Mouse (Mus musculus) MEL (cell line): ENCODE measurements at regions not wholly inside any gene's neighbourhood (a gene's known extent, or its start where the extent isn't known, plus 50 kb on each side); places are given as distances from the start of the nearest gene placed in this dataset.
A peak's percentile ranks its signal among the peaks of the same experiment; 100 is the strongest.

Experiments used
- DNase-seq: peaks from one replicate; pipeline ENCODE4 v3.0.0; 2011; ENCODE audit warnings: low read depth, low spot score
- H3K27ac ChIP-seq: 2 replicates; pipeline ENCODE4 v1.5.1; 2012; ENCODE audit warnings: low read depth, mild to moderate bottlenecking, control low read depth, low read length, moderate library complexity; ENCODE audit not compliant: control insufficient read depth
- H3K27me3 ChIP-seq, 2 experiments: fragments of 150-350 bp in 1 of 2; sonication (generic) in 1 of 2; 2 replicates each; pipeline ENCODE4 v1.6.1; 2012; ENCODE audit warnings: low read length in 2 of 2, mild to moderate bottlenecking in 2 of 2, improper control_type of control experiment in 1 of 2, moderate library complexity in 1 of 2; ENCODE audit not compliant: insufficient read depth in 2 of 2, control insufficient read depth in 1 of 2
- H3K36me3 ChIP-seq, 2 experiments: 2 replicates each; pipeline ENCODE4 v1.6.1; 2012 to 2014; ENCODE audit warnings: low read length in 2 of 2, improper control_type of control experiment in 1 of 2, inconsistent platforms in 1 of 2, mild to moderate bottlenecking in 1 of 2; ENCODE audit not compliant: insufficient read depth in 2 of 2, control insufficient read depth in 1 of 2
- H3K4me1 ChIP-seq, 2 experiments: fragments of 150-350 bp in 1 of 2; sonication (generic) in 1 of 2; 2 replicates each; pipeline ENCODE4 v1.6.1; 2012; ENCODE audit warnings: low read length in 2 of 2, improper control_type of control experiment in 1 of 2, mild to moderate bottlenecking in 1 of 2; ENCODE audit not compliant: insufficient read depth in 2 of 2, control insufficient read depth in 1 of 2
- H3K4me3 ChIP-seq, 2 experiments: fragments of 150-350 bp in 1 of 2; sonication (generic) in 1 of 2; 2 replicates each; pipeline ENCODE4 v1.5.1; 2012; ENCODE audit warnings: low read depth in 2 of 2, low read length in 2 of 2, mild to moderate bottlenecking in 2 of 2, moderate library complexity in 2 of 2, control low read depth in 1 of 2, improper control_type of control experiment in 1 of 2; ENCODE audit not compliant: control insufficient read depth in 1 of 2, insufficient read depth in 1 of 2
- H3K79me2 ChIP-seq: 2 replicates; pipeline ENCODE4 v1.6.1; 2012; ENCODE audit warnings: mild to moderate bottlenecking, low read length, moderate library complexity; ENCODE audit not compliant: control insufficient read depth, poor library complexity, insufficient read depth
- H3K9ac ChIP-seq: 2 replicates; pipeline ENCODE4 v1.6.1; 2012; ENCODE audit warnings: low read depth, mild to moderate bottlenecking, control low read depth, low read length, moderate library complexity; ENCODE audit not compliant: control insufficient read depth, poor library complexity, severe bottlenecking
- H3K9me3 ChIP-seq: fragments of 150-350 bp; sonication (generic); replicated peaks from 2 replicates; pipeline ENCODE4 v1.6.1; 2012; ENCODE audit warnings: mild to moderate bottlenecking, low read length, improper control_type of control experiment, moderate library complexity; ENCODE audit not compliant: insufficient read depth
- BHLHE40 ChIP-seq: IDR thresholded peaks from 2 replicates; pipeline ENCODE4 v1.6.1; 2012; ENCODE audit warnings: low read depth, mild to moderate bottlenecking, inconsistent platforms, low read length, improper control_type of control experiment, borderline replicate concordance
- CHD1 ChIP-seq: IDR thresholded peaks from 2 replicates; pipeline ENCODE4 v1.6.1; 2012; ENCODE audit warnings: low read depth, mild to moderate bottlenecking, inconsistent platforms, low read length, improper control_type of control experiment
- CHD2 ChIP-seq: IDR thresholded peaks from 2 replicates; pipeline ENCODE4 v1.6.1; 2011; ENCODE audit warnings: low read length, improper control_type of control experiment
- CTCF ChIP-seq, 3 experiments: IDR thresholded peaks in 2 of 3; conservative IDR thresholded peaks in 1 of 3; 2 replicates each; pipeline ENCODE4 v1.5.1; 2011 to 2012; ENCODE audit warnings: low read length in 3 of 3, low read depth in 2 of 3, mild to moderate bottlenecking in 2 of 3, improper control_type of control experiment in 1 of 3, inconsistent platforms in 1 of 3, mixed read lengths in 1 of 3, moderate library complexity in 1 of 3; ENCODE audit not compliant: control insufficient read depth in 1 of 3, insufficient read depth in 1 of 3, poor library complexity in 1 of 3, severe bottlenecking in 1 of 3
- E2F4 ChIP-seq: IDR thresholded peaks from 2 replicates; pipeline ENCODE4 v1.6.1; 2011; ENCODE audit warnings: low read depth, low read length, improper control_type of control experiment, borderline replicate concordance
- ELF1 ChIP-seq: IDR thresholded peaks from 2 replicates; pipeline ENCODE4 v1.6.1; 2014; ENCODE audit warnings: low read depth, mild to moderate bottlenecking, inconsistent platforms, low read length, improper control_type of control experiment, moderate library complexity
- EP300 ChIP-seq, 2 experiments: IDR thresholded peaks; 2 replicates each; pipeline ENCODE4 v1.6.1; 2011; ENCODE audit warnings: improper control_type of control experiment in 2 of 2, low read length in 2 of 2, low read depth in 1 of 2, mild to moderate bottlenecking in 1 of 2
- ETS1 ChIP-seq: IDR thresholded peaks from 2 replicates; pipeline ENCODE4 v1.6.1; 2012; ENCODE audit warnings: low read depth, mild to moderate bottlenecking, inconsistent platforms, low read length, improper control_type of control experiment, moderate library complexity
- GATA1 ChIP-seq: IDR thresholded peaks from 2 replicates; pipeline ENCODE4 v1.6.1; 2011; ENCODE audit warnings: low read depth, low read length, improper control_type of control experiment
- HCFC1 ChIP-seq: IDR thresholded peaks from 2 replicates; pipeline ENCODE4 v1.6.1; 2012; ENCODE audit warnings: low read depth, mild to moderate bottlenecking, inconsistent platforms, low read length, improper control_type of control experiment, moderate library complexity
- JUND ChIP-seq: IDR thresholded peaks from 2 replicates; pipeline ENCODE4 v1.6.1; 2011; ENCODE audit warnings: low read depth, mild to moderate bottlenecking, improper control_type of control experiment, low read length
- MAX ChIP-seq: IDR thresholded peaks from 2 replicates; pipeline ENCODE4 v1.6.1; 2011; ENCODE audit warnings: low read length, improper control_type of control experiment
- MAZ ChIP-seq: IDR thresholded peaks from 2 replicates; pipeline ENCODE4 v1.6.1; 2012; ENCODE audit warnings: low read depth, mild to moderate bottlenecking, inconsistent platforms, low read length, improper control_type of control experiment
- MXI1 ChIP-seq: IDR thresholded peaks from 2 replicates; pipeline ENCODE4 v1.6.1; 2011; ENCODE audit warnings: mild to moderate bottlenecking, low read depth, low read length, improper control_type of control experiment
- MYC ChIP-seq: IDR thresholded peaks from 2 replicates; pipeline ENCODE4 v1.6.1; 2011; ENCODE audit warnings: low read depth, mild to moderate bottlenecking, low read length, improper control_type of control experiment, moderate library complexity
- NELFE ChIP-seq: IDR thresholded peaks from 2 replicates; pipeline ENCODE4 v1.6.1; 2011; ENCODE audit warnings: low read depth, low read length, improper control_type of control experiment
- POLR2A ChIP-seq, 2 experiments: IDR thresholded peaks; 2 replicates each; pipeline ENCODE4 v1.6.1; 2011 to 2012; ENCODE audit warnings: low read length in 2 of 2, mild to moderate bottlenecking in 2 of 2, control low read depth in 1 of 2, improper control_type of control experiment in 1 of 2, low read depth in 1 of 2, moderate library complexity in 1 of 2; ENCODE audit not compliant: control insufficient read depth in 1 of 2, insufficient read depth in 1 of 2, poor library complexity in 1 of 2
- POLR2AphosphoS2 ChIP-seq: IDR thresholded peaks from 2 replicates; pipeline ENCODE4 v1.6.1; 2011; ENCODE audit warnings: low read length, improper control_type of control experiment
- POLR2AphosphoS5 ChIP-seq: IDR thresholded peaks from 2 replicates; pipeline ENCODE4 v1.6.1; 2012; ENCODE audit warnings: low read depth, borderline replicate concordance, mild to moderate bottlenecking, inconsistent platforms, low read length, moderate library complexity, mixed read lengths
- RAD21 ChIP-seq: IDR thresholded peaks from 2 replicates; pipeline ENCODE4 v1.6.1; 2011; ENCODE audit warnings: mild to moderate bottlenecking, low read depth, low read length, improper control_type of control experiment
- SIN3A ChIP-seq: IDR thresholded peaks from 2 replicates; pipeline ENCODE4 v1.6.1; 2012; ENCODE audit warnings: low read length, improper control_type of control experiment, inconsistent platforms
- SMC3 ChIP-seq: IDR thresholded peaks from 2 replicates; pipeline ENCODE4 v1.6.1; 2011; ENCODE audit warnings: low read depth, low read length, improper control_type of control experiment
- TAL1 ChIP-seq: IDR thresholded peaks from 2 replicates; pipeline ENCODE4 v1.6.1; 2012; ENCODE audit warnings: mild to moderate bottlenecking, inconsistent platforms, low read length, moderate library complexity, mixed read lengths
- TBP ChIP-seq: IDR thresholded peaks from 2 replicates; pipeline ENCODE4 v1.8.0; 2011; ENCODE audit warnings: low read depth, low read length, improper control_type of control experiment
- TCF12 ChIP-seq: IDR thresholded peaks from 2 replicates; pipeline ENCODE4 v1.6.1; 2014; ENCODE audit warnings: low read depth, mild to moderate bottlenecking, inconsistent platforms, low read length, improper control_type of control experiment, moderate library complexity
- USF1 ChIP-seq: IDR thresholded peaks from 2 replicates; pipeline ENCODE4 v1.6.1; 2014; ENCODE audit warnings: low read depth, mild to moderate bottlenecking, inconsistent platforms, low read length, improper control_type of control experiment, moderate library complexity
- USF2 ChIP-seq, 2 experiments: IDR thresholded peaks; 2 replicates each; pipeline ENCODE4 v1.6.1; 2011 to 2012; ENCODE audit warnings: improper control_type of control experiment in 2 of 2, low read length in 2 of 2, borderline replicate concordance in 1 of 2, inconsistent platforms in 1 of 2, low read depth in 1 of 2, mild to moderate bottlenecking in 1 of 2; ENCODE audit not compliant: insufficient read depth in 1 of 2
- ZKSCAN1 ChIP-seq: IDR thresholded peaks from 2 replicates; pipeline ENCODE4 v1.6.1; 2012; ENCODE audit warnings: low read depth, mild to moderate bottlenecking, inconsistent platforms, low read length, improper control_type of control experiment, moderate library complexity

GRCm38 (mm10) chr10:43819434-43819833, 82.1 kb downstream of the Qrsl1 start:
- Histone ChIP-seq H3K79me2 (no peaks in the 10 kb centered on the region), H3K9ac (no peak overlapping the region), H3K27me3 (no peaks in the 10 kb centered on the region), H3K4me1 (peaks cover 6 to 10% of the 10 kb centered on the region in 2 experiments), H3K27ac (no peak overlapping the region), H3K4me3 (no peak overlapping the region), H3K36me3 (peaks cover 0 to 7% of the 10 kb centered on the region in 2 experiments; a peak in 2 of 4 replicates), H3K9me3 (no peaks in the 10 kb centered on the region)
- TF ChIP-seq ZKSCAN1 (no peak), BHLHE40 (no peak), CHD2 (no peak), SMC3 (no peak), CHD1 (no peak), ELF1 (no peak), GATA1 (no peak), NELFE (no peak), ETS1 (no peak), CTCF (IDR thresholded peaks at IDR 0.05 in 2 of 3, conservative IDR thresholded peaks at IDR 0.05 in 1 of 3; ENCODE audit: control insufficient read depth in 1 of 3, insufficient read depth in 1 of 3, low read depth in 2 of 3, low read length in 3 of 3, poor library complexity in 1 of 3, severe bottlenecking in 1 of 3) (no peak), JUND (no peak), POLR2AphosphoS2 (no peak), EP300 (IDR thresholded peaks at IDR 0.05; ENCODE audit: low read depth in 1 of 2, low read length in 2 of 2) (no peak)
- no peak for DNase-seq

GRCm38 (mm10) chr10:43822615-43823014, 78.9 kb downstream of the Qrsl1 start:
- peaks cover 0 to 7% of the 10 kb centered on the region in 2 experiments; a peak in 2 of 4 replicates for H3K36me3 ChIP-seq
- H3K27ac ChIP-seq, result no peak overlapping the region
- H3K9ac ChIP-seq, result no peak overlapping the region
- no peak overlapping the region for H3K4me3 ChIP-seq
- peaks cover 6 to 8% of the 10 kb centered on the region in 2 experiments for H3K4me1 ChIP-seq
- no peaks in the 10 kb centered on the region for H3K27me3 ChIP-seq
- DNase-seq, result no peak
- H3K79me2 ChIP-seq, result no peaks in the 10 kb centered on the region
- TF ChIP-seq HCFC1, result no peak
- no peak for TF ChIP-seq MAX
- no peak for TF ChIP-seq TCF12
- no peak for TF ChIP-seq CHD2
- no peak for TF ChIP-seq USF2 (IDR thresholded peaks at IDR 0.05; ENCODE audit: borderline replicate concordance in 1 of 2, insufficient read depth in 1 of 2, low read depth in 1 of 2, low read length in 2 of 2)
- no peak for TF ChIP-seq BHLHE40
- TF ChIP-seq E2F4, result no peak
- TF ChIP-seq POLR2AphosphoS5, result no peak
- TF ChIP-seq ELF1, result no peak
- TF ChIP-seq NELFE, result no peak
- no peak for TF ChIP-seq GATA1
- peak; percentile 38 for TF ChIP-seq SMC3
- peak; percentile 27 for TF ChIP-seq RAD21
- TF ChIP-seq CTCF (IDR thresholded peaks at IDR 0.05 in 2 of 3, conservative IDR thresholded peaks at IDR 0.05 in 1 of 3; ENCODE audit: control insufficient read depth in 1 of 3, insufficient read depth in 1 of 3, low read depth in 2 of 3, low read length in 3 of 3, poor library complexity in 1 of 3, severe bottlenecking in 1 of 3), result peak in 1 of 3 experiments; percentile 21; a peak in 2 of 6 replicates
- TF ChIP-seq USF1, result no peak
- TF ChIP-seq POLR2A (IDR thresholded peaks at IDR 0.05; ENCODE audit: control insufficient read depth in 1 of 2, insufficient read depth in 1 of 2, low read depth in 1 of 2, low read length in 2 of 2, poor library complexity in 1 of 2), result no peak
- TF ChIP-seq TBP, result no peak
- TF ChIP-seq POLR2AphosphoS2, result no peak
- no peak for TF ChIP-seq ZKSCAN1
- TF ChIP-seq SIN3A, result no peak
- TF ChIP-seq MYC, result no peak
- TF ChIP-seq MXI1, result no peak
- TF ChIP-seq TAL1, result no peak
- no peak for TF ChIP-seq ETS1
- TF ChIP-seq MAZ, result no peak
- TF ChIP-seq, all 39 proteins: peak for 3
- H3K9me3 ChIP-seq, result no peaks in the 10 kb centered on the region
